Mouse (Mus musculus): Measurements from ENCODE around the gene Fa2h. TPM values are rescaled to one million over a fixed set of nuclear protein-coding genes. Genes with fewer than 3 reads are reported as not detected.

Gene Fa2h
- polyA plus RNA-seq, 1 experiment = 0.69 TPM

DNA sequence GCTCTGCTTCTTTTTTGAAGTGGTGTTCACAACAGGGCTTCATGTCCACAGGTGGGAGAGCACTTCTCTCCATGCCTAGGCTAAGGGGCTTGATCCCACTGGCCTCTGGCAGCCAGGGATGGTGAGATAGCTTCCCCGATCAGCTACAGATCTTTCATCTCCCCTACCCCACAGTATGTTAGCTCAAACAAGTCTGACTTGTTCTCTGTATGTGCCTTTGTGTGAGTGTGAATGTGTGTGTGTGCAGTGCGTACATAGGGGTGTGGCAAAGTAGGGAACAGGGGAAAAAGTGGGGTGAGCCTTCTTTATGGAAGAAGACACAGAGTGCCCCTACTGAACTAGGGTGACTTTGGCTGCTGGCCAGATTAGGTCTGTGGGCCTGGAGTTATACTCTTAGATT lies 2.8 kb downstream of the Fa2h start:
- Histone ChIP-seq H3K4me3 (ENCODE audit: low read depth, low read length) (no peak overlapping the region), H3K9ac (ENCODE audit: low read depth, poor library complexity, severe bottlenecking) (no peak overlapping the region), H3K9me3 (replicated peaks; ENCODE audit: control insufficient read depth, insufficient read depth, low read length, poor library complexity, severe bottlenecking) (no peaks in the 10 kb centered on the region), H3K27ac (ENCODE audit: insufficient read depth, low read length) (no peak overlapping the region), H3K4me1 (ENCODE audit: control insufficient read depth, insufficient read depth, low read length) (no peaks in the 10 kb centered on the region), H3K27me3 (ENCODE audit: control insufficient read depth, insufficient read depth, low read length, poor library complexity, severe bottlenecking) (peaks cover 5% of the 10 kb centered on the region; the same call in 1 of the 2 replicates), H3K36me3 (ENCODE audit: control insufficient read depth, insufficient read depth, low read length, poor library complexity, severe bottlenecking) (no peaks in the 10 kb centered on the region)
- no peak for TF ChIP-seq EP300 (IDR thresholded peaks at IDR 0.05; ENCODE audit: insufficient read depth, low read depth, low read length)
- TF ChIP-seq POLR2A (IDR thresholded peaks at IDR 0.05; ENCODE audit: insufficient read depth, low read length) = no peak
- no peak for TF ChIP-seq CTCF (IDR thresholded peaks at IDR 0.05; ENCODE audit: low read depth, low read length)

DNA sequence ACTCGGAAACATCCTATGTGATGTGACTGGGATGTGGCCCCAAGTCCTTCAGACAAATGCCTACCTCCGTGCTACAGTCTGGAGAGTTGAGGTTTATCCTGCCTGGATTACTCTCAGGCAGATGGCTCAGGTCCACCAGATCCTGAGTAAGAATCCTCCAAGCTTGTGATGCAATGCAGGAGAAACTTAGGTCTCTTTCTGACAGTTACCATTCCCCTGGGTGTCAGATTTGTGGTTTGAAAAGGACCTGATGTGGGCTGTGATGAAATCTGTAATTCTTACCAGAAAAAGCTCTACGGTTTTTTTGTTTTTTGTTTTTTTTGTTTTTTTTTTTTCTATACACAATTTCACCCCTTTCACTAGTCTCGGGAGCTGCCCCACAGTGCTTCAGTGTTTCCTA lies 4.0 kb downstream of the Fa2h start:
- H3K4me1 ChIP-seq (ENCODE audit: control insufficient read depth, insufficient read depth, low read length) = no peaks in the 10 kb centered on the region
- H3K27me3 ChIP-seq (ENCODE audit: control insufficient read depth, insufficient read depth, low read length, poor library complexity, severe bottlenecking) = peaks cover 5% of the 10 kb centered on the region; the same call in 1 of the 2 replicates
- H3K36me3 ChIP-seq (ENCODE audit: control insufficient read depth, insufficient read depth, low read length, poor library complexity, severe bottlenecking) = no peaks in the 10 kb centered on the region
- H3K27ac ChIP-seq (ENCODE audit: insufficient read depth, low read length) = no peak overlapping the region
- no peaks in the 10 kb centered on the region for H3K9me3 ChIP-seq (replicated peaks; ENCODE audit: control insufficient read depth, insufficient read depth, low read length, poor library complexity, severe bottlenecking)
- H3K9ac ChIP-seq (ENCODE audit: low read depth, poor library complexity, severe bottlenecking) = no peak overlapping the region
- H3K4me3 ChIP-seq (ENCODE audit: low read depth, low read length) = no peak overlapping the region
- TF ChIP-seq CTCF (IDR thresholded peaks at IDR 0.05; ENCODE audit: low read depth, low read length) (no peak), EP300 (IDR thresholded peaks at IDR 0.05; ENCODE audit: insufficient read depth, low read depth, low read length) (no peak), POLR2A (IDR thresholded peaks at IDR 0.05; ENCODE audit: insufficient read depth, low read length) (no peak)

DNA sequence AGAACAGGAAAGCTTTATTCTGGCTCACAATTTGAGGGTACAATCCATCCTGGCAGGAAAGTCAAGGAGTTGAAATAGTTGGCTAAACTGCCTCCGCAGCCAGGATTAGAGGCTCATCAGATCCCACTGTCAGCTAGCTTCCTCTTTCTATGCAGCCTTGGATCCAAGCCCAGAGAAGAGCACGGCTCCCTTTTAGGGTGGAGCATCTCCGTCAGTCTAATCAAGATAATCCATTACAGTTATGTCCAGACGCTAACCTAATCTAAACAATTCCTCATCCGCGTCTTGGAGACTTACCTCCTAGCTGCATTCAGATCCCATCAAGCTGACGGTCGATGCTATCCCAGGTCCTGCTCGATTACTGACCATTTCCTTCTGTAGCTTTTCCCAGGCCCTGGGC lies 7.7 kb downstream of the Fa2h start:
- no peaks in the 10 kb centered on the region for H3K36me3 ChIP-seq (ENCODE audit: control insufficient read depth, insufficient read depth, low read length, poor library complexity, severe bottlenecking)
- no peak overlapping the region for H3K9ac ChIP-seq (ENCODE audit: low read depth, poor library complexity, severe bottlenecking)
- no peaks in the 10 kb centered on the region for H3K4me1 ChIP-seq (ENCODE audit: control insufficient read depth, insufficient read depth, low read length)
- no peak overlapping the region for H3K4me3 ChIP-seq (ENCODE audit: low read depth, low read length)
- TF ChIP-seq POLR2A (IDR thresholded peaks at IDR 0.05; ENCODE audit: insufficient read depth, low read length) = no peak
- TF ChIP-seq EP300 (IDR thresholded peaks at IDR 0.05; ENCODE audit: insufficient read depth, low read depth, low read length) = no peak
- no peak for TF ChIP-seq CTCF (IDR thresholded peaks at IDR 0.05; ENCODE audit: low read depth, low read length)
- no peaks in the 10 kb centered on the region for H3K27me3 ChIP-seq (ENCODE audit: control insufficient read depth, insufficient read depth, low read length, poor library complexity, severe bottlenecking)
- no peaks in the 10 kb centered on the region for H3K9me3 ChIP-seq (replicated peaks; ENCODE audit: control insufficient read depth, insufficient read depth, low read length, poor library complexity, severe bottlenecking)
- H3K27ac ChIP-seq (ENCODE audit: insufficient read depth, low read length) = no peak overlapping the region

DNA sequence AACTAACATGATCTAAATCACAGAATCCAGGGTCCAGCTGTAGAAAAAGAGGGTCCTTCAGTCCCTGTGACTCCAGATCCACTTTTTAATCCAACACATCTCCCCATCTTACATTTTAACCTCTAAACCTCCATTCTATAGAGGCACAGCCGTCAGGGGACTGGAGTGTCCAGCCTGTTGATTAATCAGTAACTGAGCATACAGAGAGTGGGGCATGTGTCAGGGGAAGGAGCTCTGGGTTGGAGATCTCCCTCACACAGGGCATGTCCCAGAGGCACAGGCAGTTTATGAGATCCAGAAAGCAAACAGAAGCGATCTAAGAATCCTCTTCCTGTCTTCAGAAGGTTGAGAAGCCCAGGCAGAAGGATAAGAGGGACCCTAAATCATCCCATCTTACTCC lies 9.0 kb downstream of the Fa2h start:
- no peak for TF ChIP-seq CTCF (IDR thresholded peaks at IDR 0.05; ENCODE audit: low read depth, low read length)
- no peak for TF ChIP-seq POLR2A (IDR thresholded peaks at IDR 0.05; ENCODE audit: insufficient read depth, low read length)
- TF ChIP-seq EP300 (IDR thresholded peaks at IDR 0.05; ENCODE audit: insufficient read depth, low read depth, low read length) = no peak
- Histone ChIP-seq H3K9me3 (replicated peaks; ENCODE audit: control insufficient read depth, insufficient read depth, low read length, poor library complexity, severe bottlenecking) (no peaks in the 10 kb centered on the region), H3K4me1 (ENCODE audit: control insufficient read depth, insufficient read depth, low read length) (no peaks in the 10 kb centered on the region), H3K27ac (ENCODE audit: insufficient read depth, low read length) (no peak overlapping the region), H3K4me3 (ENCODE audit: low read depth, low read length) (no peak overlapping the region), H3K36me3 (ENCODE audit: control insufficient read depth, insufficient read depth, low read length, poor library complexity, severe bottlenecking) (no peaks in the 10 kb centered on the region), H3K9ac (ENCODE audit: low read depth, poor library complexity, severe bottlenecking) (no peak overlapping the region), H3K27me3 (ENCODE audit: control insufficient read depth, insufficient read depth, low read length, poor library complexity, severe bottlenecking) (no peaks in the 10 kb centered on the region)

DNA sequence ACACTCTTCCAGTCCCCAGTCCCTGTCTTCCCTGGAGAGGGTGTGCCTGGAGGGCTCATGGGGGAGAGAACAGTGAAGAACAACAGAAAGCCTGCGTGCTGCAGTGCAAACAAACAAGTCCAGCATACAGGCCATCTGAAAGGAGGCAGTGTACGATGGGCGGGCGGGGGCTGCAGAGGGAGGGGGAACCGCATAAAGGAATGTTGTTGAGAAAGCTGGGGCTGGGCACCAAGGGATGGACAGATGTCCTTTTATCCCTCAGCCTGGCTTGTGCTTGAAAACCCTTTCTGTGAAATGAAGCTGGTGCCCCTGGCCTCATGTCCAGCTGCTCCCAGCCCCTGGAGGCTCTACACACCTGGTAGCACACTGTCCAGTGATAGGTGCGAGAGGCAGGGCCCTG lies 18.4 kb downstream of the Fa2h start:
- Histone ChIP-seq H3K9ac (ENCODE audit: low read depth, poor library complexity, severe bottlenecking) (no peak overlapping the region), H3K27me3 (ENCODE audit: control insufficient read depth, insufficient read depth, low read length, poor library complexity, severe bottlenecking) (no peaks in the 10 kb centered on the region; the same call in 1 of the 2 replicates), H3K9me3 (replicated peaks; ENCODE audit: control insufficient read depth, insufficient read depth, low read length, poor library complexity, severe bottlenecking) (no peaks in the 10 kb centered on the region), H3K4me3 (ENCODE audit: low read depth, low read length) (no peak overlapping the region), H3K4me1 (ENCODE audit: control insufficient read depth, insufficient read depth, low read length) (no peaks in the 10 kb centered on the region), H3K36me3 (ENCODE audit: control insufficient read depth, insufficient read depth, low read length, poor library complexity, severe bottlenecking) (no peaks in the 10 kb centered on the region), H3K27ac (ENCODE audit: insufficient read depth, low read length) (no peak overlapping the region)
- TF ChIP-seq EP300 (IDR thresholded peaks at IDR 0.05; ENCODE audit: insufficient read depth, low read depth, low read length) = no peak
- no peak for TF ChIP-seq CTCF (IDR thresholded peaks at IDR 0.05; ENCODE audit: low read depth, low read length)
- no peak for TF ChIP-seq POLR2A (IDR thresholded peaks at IDR 0.05; ENCODE audit: insufficient read depth, low read length)

DNA sequence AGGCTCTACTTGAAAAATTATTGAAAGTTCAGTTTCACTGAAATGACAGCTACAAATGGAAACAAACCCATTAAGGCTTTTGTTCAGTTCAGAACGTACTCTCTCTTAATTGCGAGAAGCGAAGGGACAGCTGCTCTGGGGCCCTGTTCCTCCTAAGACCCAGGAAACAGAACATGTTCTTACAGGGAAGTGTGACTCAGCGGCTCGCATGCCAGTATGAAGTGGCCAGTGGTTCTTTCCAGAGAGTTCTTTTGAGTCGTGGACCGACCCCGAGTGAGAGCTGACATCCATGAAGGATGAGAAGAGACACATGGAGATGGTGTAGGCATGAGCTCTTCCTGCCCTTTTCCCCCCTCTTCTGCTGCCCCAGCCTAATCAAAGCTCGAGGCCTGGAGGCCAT lies 23.9 kb downstream of the Fa2h start:
- TF ChIP-seq POLR2A (IDR thresholded peaks at IDR 0.05; ENCODE audit: insufficient read depth, low read length) = no peak
- no peak for TF ChIP-seq CTCF (IDR thresholded peaks at IDR 0.05; ENCODE audit: low read depth, low read length)
- TF ChIP-seq EP300 (IDR thresholded peaks at IDR 0.05; ENCODE audit: insufficient read depth, low read depth, low read length) = no peak

More for the DNA sequence above, 23.9 kb downstream of the Fa2h start:
- no peak overlapping the region for H3K9ac ChIP-seq (ENCODE audit: low read depth, poor library complexity, severe bottlenecking)
- no peak overlapping the region for H3K4me3 ChIP-seq (ENCODE audit: low read depth, low read length)
- no peak overlapping the region for H3K27ac ChIP-seq (ENCODE audit: insufficient read depth, low read length)
- no peaks in the 10 kb centered on the region for H3K36me3 ChIP-seq (ENCODE audit: control insufficient read depth, insufficient read depth, low read length, poor library complexity, severe bottlenecking)
- no peaks in the 10 kb centered on the region; the same call in none of the 2 replicates for H3K27me3 ChIP-seq (ENCODE audit: control insufficient read depth, insufficient read depth, low read length, poor library complexity, severe bottlenecking)
- no peaks in the 10 kb centered on the region for H3K4me1 ChIP-seq (ENCODE audit: control insufficient read depth, insufficient read depth, low read length)
- no peaks in the 10 kb centered on the region for H3K9me3 ChIP-seq (replicated peaks; ENCODE audit: control insufficient read depth, insufficient read depth, low read length, poor library complexity, severe bottlenecking)
